Mouse (Mus musculus) liver, embryonic 15.5 days (tissue): Measurements from ENCODE around the gene Mllt3. TPM values are rescaled to one million over a fixed set of nuclear protein-coding genes. Genes with fewer than 3 reads are reported as not detected.
A peak's percentile ranks its signal among the peaks of the same experiment; 100 is the strongest.

ENCODE experiments used
- ATAC-seq: fragments of 200-750 bp; cut with Nextera tagmentation; 2 replicates; pipeline ENCODE4 v1.8.0; 2017; ENCODE audit warnings: moderate number of reproducible peaks, mild to moderate bottlenecking, moderate library complexity; ENCODE audit not compliant: insufficient read depth
- H3K27ac ChIP-seq: fragments of 300-500 bp; sonication (generic); replicated peaks from 2 replicates; pipeline ENCODE4 v1.5.1; 2015; ENCODE audit warnings: mild to moderate bottlenecking, inconsistent platforms
- H3K27me3 ChIP-seq: fragments of 300-500 bp; sonication (generic); 2 replicates; pipeline ENCODE4 v1.6.1; 2015; ENCODE audit warnings: mild to moderate bottlenecking, inconsistent platforms
- H3K36me3 ChIP-seq: fragments of 300-500 bp; sonication (generic); replicated peaks from 2 replicates; pipeline ENCODE4 v1.6.1; 2015; ENCODE audit warnings: moderate library complexity, mild to moderate bottlenecking, inconsistent platforms
- H3K4me1 ChIP-seq: fragments of 300-500 bp; sonication (generic); replicated peaks from 2 replicates; pipeline ENCODE4 v1.6.1; 2015; ENCODE audit warnings: inconsistent platforms
- H3K4me2 ChIP-seq: fragments of 300-500 bp; sonication (generic); 2 replicates; pipeline ENCODE4 v1.6.1; 2015; ENCODE audit warnings: moderate library complexity, mild to moderate bottlenecking, inconsistent platforms
- H3K4me3 ChIP-seq: fragments of 300-500 bp; sonication (generic); replicated peaks from 2 replicates; pipeline ENCODE4 v1.5.1; 2015; ENCODE audit warnings: mild to moderate bottlenecking, inconsistent platforms
- H3K9ac ChIP-seq: fragments of 300-500 bp; sonication (generic); 2 replicates; pipeline ENCODE4 v1.6.1; 2015; ENCODE audit warnings: moderate library complexity, mild to moderate bottlenecking, inconsistent platforms
- H3K9me3 ChIP-seq: fragments of 300-500 bp; sonication (generic); replicated peaks from 2 replicates; pipeline ENCODE4 v1.6.1; 2016; ENCODE audit warnings: inconsistent platforms
- WGBS: fragments of 180-500 bp; shearing (Covaris S2); methylation state at CpG from one replicate; pipeline ENCODE4 v1.1.7; 2015; ENCODE audit warnings: mixed read lengths; ENCODE audit not compliant: insufficient replicate concordance; 5-methylcytosine and 5-hydroxymethylcytosine counted together
- polyA plus RNA-seq: library from polyadenylated mRNA; unstranded; fragments of >200 nt; fragmentation: Nextera tagmentation; extraction: Ambion mirVana; gene quantifications from 2 replicates; pipeline ENCODE4 v1.2.1, GENCODE M21; 2015

Gene Mllt3
- 76.0 and 83.9 TPM in 2 replicates for polyA plus RNA-seq

- H3K4me3 ChIP-seq = peak within 1 kb of the TSS; percentile 80
- under 1% methylated on average over 37 of the region's 37 CpGs for WGBS
- peak within 1 kb of the TSS; percentile 66 for H3K9ac ChIP-seq
- no peaks in the 10 kb centered on the region for H3K36me3 ChIP-seq
- peaks cover 18% of the 10 kb centered on the region for H3K27me3 ChIP-seq
- ATAC-seq = peak; percentile 98
- H3K4me1 ChIP-seq = peaks cover 39% of the 10 kb centered on the region
- H3K4me2 ChIP-seq = peak within 1 kb of the TSS; percentile 99
- H3K27ac ChIP-seq = peak within 1 kb of the TSS; percentile 82
- no peaks in the 10 kb centered on the region for H3K9me3 ChIP-seq
Observed at GRCm38 (mm10) chr4:88033216-88033653, at the start of gene Mllt3. Gene Mllt3 (minus strand): TSS chr4:88033364.

- no peaks in the 10 kb centered on the region for H3K9me3 ChIP-seq
- no peak for ATAC-seq
- WGBS = 15% methylated on average over 4 of the region's 4 CpGs
- H3K9ac ChIP-seq = no peak overlapping the region
- H3K4me2 ChIP-seq = peak overlapping the region; percentile 23
- no peak overlapping the region for H3K27ac ChIP-seq
- H3K4me3 ChIP-seq = no peak overlapping the region
- peaks cover 4% of the 10 kb centered on the region for H3K4me1 ChIP-seq
- no peaks in the 10 kb centered on the region for H3K27me3 ChIP-seq
- H3K36me3 ChIP-seq = no peaks in the 10 kb centered on the region
Observed at GRCm38 (mm10) chr4:88082381-88082780, 49.2 kb upstream of the Mllt3 start.

DNA sequence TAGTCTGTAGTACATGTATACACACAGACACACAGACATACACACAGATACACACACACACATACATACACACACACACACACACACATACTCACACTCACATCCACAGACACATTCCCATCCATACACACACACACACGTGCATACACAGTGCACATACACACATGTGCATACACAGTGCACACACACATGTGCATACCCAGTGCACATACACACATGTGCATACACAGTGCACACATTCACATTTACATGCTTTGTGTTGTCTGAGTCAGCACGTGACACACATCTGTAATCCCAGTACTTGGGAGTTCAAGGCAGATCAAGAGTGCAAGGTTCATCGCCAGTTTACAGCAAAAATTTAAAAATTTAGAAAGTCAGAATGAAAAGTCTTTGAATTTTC, 48.7 kb upstream of the Mllt3 start:
- Histone ChIP-seq H3K4me3 (no peak overlapping the region), H3K4me2 (peak overlapping the region; percentile 23), H3K9me3 (no peaks in the 10 kb centered on the region), H3K4me1 (peaks cover 4% of the 10 kb centered on the region), H3K36me3 (no peaks in the 10 kb centered on the region), H3K27me3 (no peaks in the 10 kb centered on the region), H3K9ac (no peak overlapping the region), H3K27ac (no peak overlapping the region)
- WGBS = 74% methylated on average over 3 of the region's 3 CpGs
- no peak for ATAC-seq

DNA sequence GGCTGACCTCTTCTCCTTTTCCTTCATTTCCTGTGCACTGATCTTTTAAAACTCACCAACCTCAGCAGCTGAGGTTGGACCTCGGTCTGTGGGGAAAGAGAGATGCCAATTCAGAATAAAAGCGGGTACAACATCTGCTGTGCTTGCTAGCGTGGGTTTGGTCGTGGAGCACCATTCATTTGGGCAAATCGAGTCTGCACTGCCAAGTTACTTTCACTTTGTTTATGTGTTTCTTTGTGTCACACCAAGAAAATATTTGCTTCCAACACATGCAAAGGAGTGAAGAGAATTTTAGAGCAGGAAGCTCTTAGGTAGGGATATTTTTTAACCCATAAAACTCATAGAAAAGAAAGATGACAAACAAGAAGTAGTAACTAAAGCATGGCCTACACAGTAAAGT, 48.3 kb upstream of the Mllt3 start:
- peak overlapping the region; percentile 23; the same call in 1 of the 2 replicates for H3K4me2 ChIP-seq
- 56% methylated on average over 5 of the region's 5 CpGs for WGBS
- no peaks in the 10 kb centered on the region for H3K27me3 ChIP-seq
- no peaks in the 10 kb centered on the region for H3K9me3 ChIP-seq
- H3K4me3 ChIP-seq = no peak overlapping the region
- H3K27ac ChIP-seq = no peak overlapping the region
- no peak overlapping the region for H3K9ac ChIP-seq
- no peaks in the 10 kb centered on the region for H3K36me3 ChIP-seq
- H3K4me1 ChIP-seq = peaks cover 4% of the 10 kb centered on the region
- ATAC-seq = no peak

GRCm38 (mm10) chr4:88078983-88079382, 45.8 kb upstream of the Mllt3 start:
- Histone ChIP-seq H3K27me3 (no peaks in the 10 kb centered on the region), H3K4me3 (no peak overlapping the region), H3K9ac (no peak overlapping the region), H3K4me2 (no peak overlapping the region), H3K9me3 (no peaks in the 10 kb centered on the region), H3K36me3 (no peaks in the 10 kb centered on the region), H3K4me1 (peaks cover 4% of the 10 kb centered on the region), H3K27ac (no peak overlapping the region)
- no peak for ATAC-seq
- WGBS = 47% methylated on average over 3 of the region's 3 CpGs

DNA sequence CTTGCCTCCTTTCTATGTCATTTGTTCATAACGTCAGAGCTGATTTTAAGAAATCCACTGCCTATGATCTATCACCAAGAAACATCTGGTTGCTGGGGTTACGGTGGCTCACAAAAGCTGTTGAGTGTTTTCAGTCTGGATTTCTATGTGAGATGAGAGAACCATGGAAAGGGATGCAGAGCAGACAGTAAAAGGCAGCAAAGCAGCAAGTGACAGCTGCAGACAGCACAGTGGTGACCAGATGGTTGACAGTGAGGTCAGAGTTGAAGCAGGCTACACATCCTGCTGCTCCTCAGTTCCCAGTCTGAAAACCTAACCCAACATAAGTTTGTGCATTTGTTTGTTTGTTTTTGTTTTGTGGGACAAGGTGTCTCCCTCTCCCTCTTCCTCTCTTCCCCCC, 42.2 kb upstream of the Mllt3 start:
- Histone ChIP-seq H3K27me3 (no peaks in the 10 kb centered on the region), H3K4me2 (no peak overlapping the region), H3K9ac (no peak overlapping the region), H3K9me3 (no peaks in the 10 kb centered on the region), H3K4me3 (no peak overlapping the region), H3K27ac (no peak overlapping the region), H3K36me3 (no peaks in the 10 kb centered on the region), H3K4me1 (no peaks in the 10 kb centered on the region)
- ATAC-seq = no peak
- 59% methylated on average over 2 of the region's 2 CpGs for WGBS

GRCm38 (mm10) chr4:88046280-88046679, 13.1 kb upstream of the Mllt3 start:
- Histone ChIP-seq H3K4me2 (no peak overlapping the region), H3K4me1 (no peaks in the 10 kb centered on the region), H3K27ac (no peak overlapping the region), H3K9ac (no peak overlapping the region), H3K36me3 (no peaks in the 10 kb centered on the region), H3K27me3 (no peaks in the 10 kb centered on the region), H3K4me3 (no peak overlapping the region), H3K9me3 (no peaks in the 10 kb centered on the region)
- WGBS = 37% methylated on average over 8 of the region's 8 CpGs
- no peak for ATAC-seq

- H3K36me3 ChIP-seq = no peaks in the 10 kb centered on the region
- H3K4me3 ChIP-seq = no peak overlapping the region
- 64% methylated on average over 4 of the region's 4 CpGs for WGBS
- H3K4me2 ChIP-seq = no peak overlapping the region
- H3K9me3 ChIP-seq = no peaks in the 10 kb centered on the region
- H3K9ac ChIP-seq = no peak overlapping the region
- H3K27ac ChIP-seq = no peak overlapping the region
- H3K27me3 ChIP-seq = no peaks in the 10 kb centered on the region
- H3K4me1 ChIP-seq = no peaks in the 10 kb centered on the region
- ATAC-seq = no peak
Observed at GRCm38 (mm10) chr4:88045151-88045550, 12.0 kb upstream of the Mllt3 start.

DNA sequence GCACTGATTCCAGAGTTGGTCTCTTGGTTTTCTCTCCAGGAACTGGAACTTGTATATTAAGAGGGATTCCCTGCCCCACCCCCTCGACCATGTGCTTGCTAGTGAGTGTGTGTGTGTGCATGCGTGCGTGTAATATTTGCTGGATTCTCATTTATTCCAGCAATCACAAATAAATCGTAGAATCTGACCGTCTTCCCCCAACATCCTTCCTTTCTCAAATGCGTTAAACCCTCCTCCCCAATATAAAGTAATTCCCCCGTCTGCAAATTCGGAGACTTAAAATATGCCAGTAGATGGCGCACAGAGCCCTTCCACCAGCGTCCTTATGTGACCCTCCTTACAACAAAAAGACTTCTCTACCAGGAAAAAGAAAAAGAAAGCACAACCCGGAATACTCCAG, 2.2 kb upstream of the Mllt3 start:
- peak overlapping the region; percentile 80 for H3K4me3 ChIP-seq

DNA sequence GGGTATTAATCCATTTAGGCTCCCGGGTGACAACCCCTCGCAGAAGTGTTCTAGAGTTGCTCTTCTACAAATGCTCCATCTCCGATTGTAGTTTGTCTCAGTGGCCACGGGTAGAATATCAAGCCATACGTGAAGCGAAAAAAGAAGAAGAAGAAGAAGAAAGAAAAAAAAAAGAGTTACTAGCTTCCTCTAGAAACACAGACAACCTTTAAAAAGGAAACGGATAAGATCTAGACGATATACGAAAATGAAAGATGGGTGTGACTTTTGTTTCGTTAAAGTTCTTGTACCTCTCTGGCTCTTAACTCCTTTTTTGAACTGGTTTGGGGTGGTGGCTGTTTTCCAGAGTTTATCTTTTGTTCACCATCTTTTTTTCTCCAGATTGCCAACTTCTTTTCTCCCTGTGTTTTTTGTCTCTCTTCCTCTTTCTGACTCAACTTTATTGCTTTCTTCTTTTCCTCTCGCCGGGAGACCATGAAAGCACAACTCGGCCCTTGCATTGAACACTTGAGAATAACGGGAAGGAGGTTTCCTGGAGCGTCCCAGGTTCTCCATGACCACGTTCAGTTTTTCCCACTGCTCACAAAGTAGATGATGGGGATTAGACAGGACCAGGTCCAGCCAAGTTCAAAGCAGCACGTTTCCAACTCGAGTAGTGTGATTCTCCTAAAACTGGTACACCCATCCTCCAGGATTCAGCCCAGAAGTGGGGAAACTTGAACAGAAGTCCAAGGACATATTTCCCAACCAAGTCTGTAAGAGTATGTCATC, 1.4 kb upstream of the Mllt3 start:
- H3K27ac ChIP-seq = no peak overlapping the region
- 2% methylated on average over 18 of the region's 18 CpGs for WGBS
- ATAC-seq = no peak
- no peaks in the 10 kb centered on the region for H3K36me3 ChIP-seq
- H3K4me3 ChIP-seq = peak overlapping the region; percentile 80
- H3K4me1 ChIP-seq = peaks cover 39% of the 10 kb centered on the region
- H3K27me3 ChIP-seq = peaks cover 18% of the 10 kb centered on the region
- peak overlapping the region; percentile 62; the same call in 1 of the 2 replicates for H3K9ac ChIP-seq
- H3K9me3 ChIP-seq = no peaks in the 10 kb centered on the region
- peak overlapping the region; percentile 99 for H3K4me2 ChIP-seq

More for the DNA sequence above, 2.2 kb upstream of the Mllt3 start:
- ATAC-seq = no peak
- no peak overlapping the region for H3K9ac ChIP-seq
- peak overlapping the region; percentile 99 for H3K4me2 ChIP-seq
- H3K27ac ChIP-seq = no peak overlapping the region
- H3K36me3 ChIP-seq = no peaks in the 10 kb centered on the region
- no peaks in the 10 kb centered on the region for H3K9me3 ChIP-seq
- peaks cover 39% of the 10 kb centered on the region for H3K4me1 ChIP-seq
- under 1% methylated on average over 11 of the region's 11 CpGs for WGBS
- peaks cover 18% of the 10 kb centered on the region for H3K27me3 ChIP-seq

DNA sequence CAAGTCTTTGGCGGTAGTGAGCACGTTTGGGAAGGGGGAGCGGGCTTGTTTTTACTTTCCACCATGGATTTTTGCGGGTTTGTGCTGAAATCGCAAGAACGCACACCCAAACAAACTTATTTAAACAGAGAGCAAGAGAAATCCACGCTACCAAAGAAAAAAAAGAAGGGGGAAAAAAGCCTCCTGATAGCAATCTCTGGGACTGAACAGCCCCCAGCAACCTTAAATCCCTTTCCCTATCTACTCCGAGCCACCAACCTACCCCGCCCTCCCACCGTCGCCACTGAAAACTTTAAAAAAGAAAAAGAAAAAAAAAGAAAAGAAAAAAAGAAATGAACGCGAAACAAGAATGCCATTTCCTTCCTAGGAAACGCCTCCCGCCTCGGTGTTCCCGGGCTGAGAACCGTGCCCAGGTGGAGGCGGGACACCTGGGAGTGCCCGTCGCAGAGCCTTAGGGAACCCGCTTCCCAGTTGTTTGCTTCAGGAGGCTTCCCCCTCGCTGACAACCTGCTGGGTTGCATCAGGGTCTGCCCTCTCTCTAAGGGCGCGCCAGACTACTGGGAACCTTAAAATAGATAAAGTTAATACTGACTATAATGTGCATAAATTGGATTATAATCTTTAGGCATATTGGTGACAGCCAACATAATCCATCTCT, 694 bp upstream of the Mllt3 start:
- Histone ChIP-seq H3K4me3 (peak overlapping the region; percentile 80), H3K27ac (no peak overlapping the region; the same call in 1 of the 2 replicates), H3K4me1 (peaks cover 39% of the 10 kb centered on the region), H3K27me3 (peaks cover 18% of the 10 kb centered on the region), H3K9me3 (no peaks in the 10 kb centered on the region), H3K36me3 (no peaks in the 10 kb centered on the region), H3K9ac (peak overlapping the region; percentile 62), H3K4me2 (peak overlapping the region; percentile 99)
- WGBS = under 1% methylated on average over 25 of the region's 25 CpGs
- no peak for ATAC-seq
